Mouse (Mus musculus) E14TG2a.4 (cell line): ENCODE data around the gene Uqcc2.

Experiments
- CTCF ChIP-seq: conservative IDR thresholded peaks from 2 replicates; pipeline ENCODE4 v1.5.1; 2014; ENCODE audit warnings: low read length
- NANOG ChIP-seq: IDR thresholded peaks from 2 replicates; pipeline ENCODE4 v1.6.1; 2014; ENCODE audit warnings: borderline replicate concordance, low read length, mixed read lengths
- POU5F1 ChIP-seq: IDR thresholded peaks from 2 replicates; pipeline ENCODE4 v1.6.1; 2014; ENCODE audit warnings: low read length, borderline replicate concordance

DNA sequence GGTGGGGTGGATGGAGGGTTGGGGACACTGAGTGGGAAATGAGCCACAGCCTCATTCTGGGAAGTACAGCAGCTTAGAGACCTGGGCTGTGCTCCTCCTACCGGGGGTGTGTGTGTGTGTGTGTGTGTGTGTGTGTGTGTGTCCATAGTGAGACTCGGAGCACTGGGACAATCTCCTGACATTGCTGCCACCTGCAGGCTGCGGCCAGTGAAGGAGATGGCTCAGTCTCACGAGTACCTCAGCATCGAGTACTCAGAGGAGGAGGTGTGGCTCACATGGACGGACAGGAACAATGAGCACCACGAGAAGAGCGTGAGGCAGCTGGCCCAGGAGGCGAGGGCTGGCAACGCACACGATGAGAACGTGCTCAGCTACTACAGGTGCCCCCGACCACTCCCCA, 38.0 kb downstream of the Uqcc2 start:
- no peak; the same call in 1 of the 2 replicates for TF ChIP-seq CTCF
- no peak for TF ChIP-seq POU5F1
- no peak for TF ChIP-seq NANOG
